Mouse (Mus musculus): ENCODE measurements around the gene Gprc5d.

- no peak for TF ChIP-seq TAL1 (IDR thresholded peaks at IDR 0.05; ENCODE audit: low read length)
- no peak for TF ChIP-seq GATA1 (IDR thresholded peaks at IDR 0.05; ENCODE audit: low read length)
Observed at GRCm38 (mm10) chr6:135064621-135065020, 53.5 kb downstream of the Gprc5d start.
